Mouse (Mus musculus): ENCODE results near the gene Snrk.
A peak's percentile ranks its signal among the peaks of the same experiment; 100 is the strongest.

The Snrk gene

GRCm38 (mm10) chr9:122109553-122110225 is 7.4 kb upstream of the Snrk start:
- DNase-seq: no peak

- DNase-seq: no peak
Measured at GRCm38 (mm10) chr9:122110508-122110907, 6.6 kb upstream of the Snrk start.

DNA sequence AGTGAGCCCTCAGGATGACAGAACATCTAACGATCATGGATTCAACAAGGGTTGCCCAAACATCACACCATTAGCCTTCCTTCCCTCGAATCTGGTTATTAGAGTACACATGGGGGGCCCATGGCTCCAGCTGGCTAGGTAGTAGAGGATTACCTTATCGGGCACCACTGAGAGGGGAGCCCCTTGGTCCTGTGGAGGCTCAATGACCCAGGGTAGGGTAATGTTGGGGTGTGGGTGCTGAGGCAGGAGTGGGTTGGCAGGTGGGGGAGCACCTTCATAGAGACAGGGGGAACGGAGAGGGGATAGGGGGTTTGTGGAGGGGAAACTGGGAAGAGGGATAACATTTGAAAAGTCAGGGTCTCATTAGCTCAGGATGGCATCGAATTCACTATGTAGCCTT is 6.1 kb upstream of the Snrk start:
- DNase-seq: no peak

DNA sequence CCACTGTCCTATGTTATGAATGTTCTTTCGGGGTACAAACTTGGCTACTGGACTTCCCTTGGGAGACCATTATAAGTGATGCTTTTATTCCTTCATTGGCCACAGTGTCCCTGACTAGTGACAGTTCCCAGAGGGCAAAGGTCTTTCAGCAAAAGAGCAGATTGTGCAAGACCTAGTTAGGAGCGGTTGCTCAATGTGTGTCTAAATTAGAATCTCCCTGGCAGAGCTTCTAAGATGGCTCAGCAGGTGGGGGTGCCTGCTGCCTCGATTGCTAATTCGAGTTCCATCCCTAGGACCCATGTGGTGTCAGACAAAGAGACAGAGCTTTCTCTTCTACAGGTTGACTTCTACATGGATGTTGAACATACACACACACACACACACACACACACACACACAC is 1.5 kb upstream of the Snrk start:
- no peak for DNase-seq

DNA sequence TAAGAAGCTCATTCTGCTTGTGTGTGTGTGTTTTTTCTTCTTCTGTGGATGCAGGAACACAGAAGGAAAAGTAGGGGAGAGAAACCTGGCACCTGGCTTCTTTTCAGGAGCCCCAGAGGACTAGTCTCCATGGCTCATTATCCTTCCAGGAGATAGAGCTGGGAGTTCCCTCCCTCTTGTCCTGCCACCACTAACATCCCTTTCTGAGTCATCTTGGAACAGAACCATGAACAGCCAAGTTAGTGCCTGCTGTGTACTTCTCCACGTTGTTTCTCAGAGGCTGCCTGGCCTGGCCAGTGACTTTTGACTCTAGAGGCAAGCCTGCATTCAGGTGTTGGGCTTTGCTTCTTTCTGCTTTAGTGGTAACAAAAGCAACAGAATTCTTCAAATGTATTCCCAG is 707 bp upstream of the Snrk start:
- DNase-seq: no peak

DNA sequence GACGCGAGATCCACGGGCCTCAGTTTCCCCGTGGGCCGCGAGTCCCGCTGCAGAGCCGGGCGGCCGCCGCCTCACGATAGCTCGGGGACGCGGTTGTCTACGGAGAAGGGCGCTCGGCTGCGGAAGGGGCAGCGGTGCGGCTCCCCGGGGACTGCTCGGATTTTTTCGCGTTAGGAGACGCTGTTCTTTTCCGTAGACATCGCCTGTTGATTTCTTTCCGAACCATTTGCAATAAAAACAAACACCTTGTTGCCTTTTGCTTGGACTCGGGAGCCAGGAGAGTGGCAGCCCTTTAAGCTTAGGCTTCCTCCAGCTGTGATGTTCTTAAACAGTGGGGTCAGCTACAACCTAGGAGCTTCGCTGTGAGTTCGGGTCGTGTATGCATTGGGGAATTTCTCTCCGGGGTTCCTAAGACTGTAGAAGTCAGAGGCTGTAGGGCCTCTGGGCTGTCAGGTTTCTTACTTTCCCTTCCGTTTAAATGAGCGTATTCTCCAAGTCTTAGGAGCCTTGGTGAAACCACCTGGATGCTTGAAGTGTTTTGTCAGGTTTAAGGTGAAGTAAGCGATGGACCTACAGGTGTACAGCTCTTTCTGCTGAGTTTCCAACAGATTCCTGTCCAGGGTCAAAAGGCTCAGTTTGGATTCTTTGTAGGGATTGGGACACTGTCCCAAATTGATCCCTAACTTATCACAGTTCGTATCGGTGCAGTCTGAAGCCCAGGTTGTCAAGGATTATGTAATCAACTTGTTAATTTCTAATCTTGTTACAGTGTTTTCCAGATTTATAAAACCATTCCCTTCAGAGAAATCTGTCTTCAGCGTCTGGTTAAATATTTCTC is 845 bp downstream of the Snrk start:
- peak; percentile 58 for DNase-seq

DNA sequence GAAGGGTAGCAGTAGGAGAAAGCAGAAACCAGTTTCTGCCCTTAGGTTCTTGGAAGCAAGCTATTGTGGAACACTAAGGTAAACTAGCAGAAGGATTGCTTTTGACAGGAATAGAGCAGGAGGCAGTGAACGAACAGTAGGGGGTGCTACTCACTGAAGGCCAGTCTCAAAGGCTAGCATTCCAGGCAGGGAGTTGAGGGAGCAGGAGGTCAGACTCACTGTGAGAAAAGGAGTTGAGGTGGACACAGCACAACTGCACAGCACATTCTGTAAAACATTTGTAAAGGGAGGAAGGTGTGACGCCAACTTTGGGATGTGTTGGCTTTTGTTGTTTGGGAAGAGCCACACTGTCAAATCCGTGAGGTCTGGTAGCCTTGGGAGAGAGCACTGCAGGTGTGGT is 3.0 kb downstream of the Snrk start:
- DNase-seq: peak; percentile 53

DNA sequence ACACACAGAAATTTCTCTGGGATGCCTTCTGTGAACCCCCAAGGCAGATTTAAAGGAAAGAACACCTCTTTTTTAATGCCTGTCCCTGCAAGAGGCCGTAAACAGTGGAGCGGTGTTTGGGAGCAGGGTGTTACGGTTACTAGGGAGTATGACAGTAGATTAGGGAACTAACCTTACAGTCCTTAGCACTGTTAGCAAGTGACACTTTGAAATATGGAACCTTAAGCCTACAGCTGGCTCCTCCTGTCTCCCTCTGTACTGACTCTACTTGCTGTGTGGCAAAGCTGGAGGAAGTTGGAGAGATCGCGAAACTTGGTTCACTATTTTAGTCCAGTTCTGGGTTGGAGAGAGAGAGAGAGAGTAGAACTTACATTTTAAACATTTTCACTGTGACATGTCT is 5.0 kb downstream of the Snrk start:
- no peak for DNase-seq

GRCm38 (mm10) chr9:122123181-122123580 is 6.1 kb downstream of the Snrk start:
- no peak for DNase-seq

DNA sequence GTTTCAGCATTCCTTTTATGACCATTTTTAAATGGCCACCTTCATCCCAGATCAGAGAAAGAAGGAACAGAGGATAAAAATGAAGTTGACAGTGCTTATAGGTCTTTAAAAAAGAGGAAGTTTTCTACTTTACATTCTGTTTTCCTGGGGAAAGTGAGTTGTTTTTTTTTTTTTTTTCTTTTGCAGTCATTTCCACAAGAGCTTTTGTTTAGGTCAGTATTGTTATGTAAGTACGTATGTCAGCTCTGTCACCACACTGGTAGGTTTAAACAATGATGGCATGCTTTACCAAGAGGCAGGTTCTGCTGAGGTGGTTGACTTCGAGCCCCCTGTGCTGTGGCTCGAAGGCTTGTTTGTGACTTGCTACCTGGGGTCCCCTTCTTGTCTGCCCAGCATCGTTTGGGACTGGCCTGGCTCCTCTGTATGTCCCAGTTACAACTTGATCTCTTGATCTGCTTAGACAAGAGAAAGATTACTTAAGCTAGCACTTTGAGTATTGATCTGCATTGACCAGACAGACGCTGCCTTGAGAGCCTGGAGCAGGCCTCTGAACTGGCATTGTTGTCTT is 8.7 kb downstream of the Snrk start:
- DNase-seq: no peak

GRCm38 (mm10) chr9:122126790-122127189 is 9.7 kb downstream of the Snrk start:
- DNase-seq: no peak

GRCm38 (mm10) chr9:122127271-122127785 is 10.3 kb downstream of the Snrk start:
- DNase-seq: no peak

DNA sequence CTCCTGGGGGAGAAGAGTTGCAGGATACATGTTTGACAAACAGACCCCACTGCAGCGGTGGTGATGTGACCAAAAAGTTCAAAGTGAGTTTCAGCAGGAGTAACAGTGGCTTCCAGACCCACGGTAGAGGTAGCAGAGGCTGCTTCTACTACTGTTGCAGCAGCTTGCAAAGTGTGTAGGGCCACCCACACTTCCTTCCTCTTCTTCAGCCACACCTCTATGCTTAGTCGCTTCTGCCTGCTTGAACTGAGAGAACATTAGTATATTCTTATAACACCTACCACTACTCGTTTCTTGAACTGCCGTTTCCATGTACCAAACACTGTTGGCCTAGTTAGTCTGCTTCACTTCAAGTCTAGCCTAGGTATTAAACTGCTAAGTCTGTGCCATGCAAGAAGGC is 11.6 kb downstream of the Snrk start:
- DNase-seq: peak; percentile 63

DNA sequence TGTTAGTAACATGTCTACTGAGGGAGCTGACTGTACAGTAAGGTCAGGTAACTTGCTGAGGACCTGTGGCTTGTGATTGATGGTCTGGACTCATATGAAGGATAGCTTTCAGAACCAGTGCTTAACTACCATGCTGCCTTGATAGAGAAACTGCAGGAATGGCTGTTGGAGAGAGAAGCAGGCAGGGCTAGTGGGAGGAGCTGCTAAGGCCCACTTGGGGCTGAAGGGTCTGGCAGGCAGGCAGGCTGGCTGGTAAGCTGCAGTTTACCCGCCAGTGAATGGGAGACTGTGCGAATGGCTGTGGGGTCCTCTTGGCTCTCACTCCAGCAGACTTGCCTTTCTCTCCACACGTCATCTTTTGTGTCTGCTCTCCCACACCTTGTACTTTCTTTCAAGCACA is 13.6 kb downstream of the Snrk start:
- DNase-seq: no peak

DNA sequence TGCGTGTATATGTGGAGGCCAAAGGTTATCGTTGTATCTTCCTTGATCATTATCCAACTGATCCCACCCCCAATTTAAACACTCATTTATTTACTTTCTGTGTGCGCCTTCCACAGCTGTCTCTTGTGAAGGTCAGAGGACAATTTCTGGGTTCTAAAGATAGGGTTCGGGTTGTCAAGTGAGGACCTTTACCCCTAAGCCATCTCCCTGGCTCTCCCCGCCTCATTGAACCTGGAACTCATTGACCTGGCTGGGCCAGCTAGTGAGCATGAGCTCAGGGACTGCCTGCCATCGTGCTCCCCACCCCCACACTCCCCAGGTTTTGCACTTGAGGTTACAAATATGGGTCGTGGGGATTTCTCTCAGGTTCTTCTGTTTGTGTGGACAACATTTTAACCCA is 15.1 kb downstream of the Snrk start:
- DNase-seq: no peak

GRCm38 (mm10) chr9:122135095-122135884 is 18.2 kb downstream of the Snrk start:
- no peak for DNase-seq

DNA sequence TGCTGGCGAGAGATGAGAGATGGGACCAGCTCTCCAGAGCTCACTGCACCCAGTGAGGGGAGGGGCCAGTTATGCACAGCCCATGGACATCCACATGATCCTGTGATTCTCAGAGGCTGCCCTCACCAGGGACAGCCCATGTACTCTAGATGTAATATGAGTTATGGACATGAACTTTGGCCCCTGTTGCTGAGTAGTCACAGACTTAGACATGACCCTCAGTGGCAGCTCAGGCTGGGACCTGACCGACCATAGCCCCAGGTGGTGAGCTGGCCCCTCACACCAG is 18.8 kb downstream of the Snrk start:
- DNase-seq: no peak

GRCm38 (mm10) chr9:122137960-122138359 is 20.9 kb downstream of the Snrk start:
- DNase-seq: no peak

DNA sequence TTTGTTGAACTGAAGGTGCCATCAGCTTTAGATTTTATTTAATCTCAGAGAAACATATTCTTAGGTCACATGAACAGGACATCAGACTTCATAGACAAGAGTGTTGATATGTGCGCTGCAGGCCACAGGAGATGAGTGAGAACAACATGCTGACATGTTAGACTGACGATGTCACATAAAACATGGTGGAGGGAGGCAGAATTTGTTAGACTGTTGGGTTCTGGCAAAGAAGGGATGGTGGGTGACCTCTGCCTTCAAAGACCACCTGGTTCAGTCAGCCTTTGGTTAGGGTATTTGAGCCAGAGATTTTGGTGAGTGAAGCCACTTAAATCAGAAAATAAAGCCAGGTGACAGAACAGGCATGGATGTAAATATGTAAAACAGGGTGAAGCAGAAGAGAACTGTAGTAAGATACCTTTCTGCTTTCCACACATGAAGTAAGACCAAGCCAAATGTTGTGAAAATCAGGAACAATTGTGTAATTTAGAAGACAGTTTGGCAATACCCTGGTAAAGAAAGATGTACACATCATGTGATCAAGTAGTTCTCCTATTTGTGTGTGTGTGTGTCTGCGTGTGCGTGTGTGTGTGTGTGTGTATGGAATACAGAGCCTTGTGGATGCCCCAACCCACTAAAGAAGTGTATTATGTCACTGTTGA is 21.4 kb downstream of the Snrk start:
- no peak for DNase-seq

DNA sequence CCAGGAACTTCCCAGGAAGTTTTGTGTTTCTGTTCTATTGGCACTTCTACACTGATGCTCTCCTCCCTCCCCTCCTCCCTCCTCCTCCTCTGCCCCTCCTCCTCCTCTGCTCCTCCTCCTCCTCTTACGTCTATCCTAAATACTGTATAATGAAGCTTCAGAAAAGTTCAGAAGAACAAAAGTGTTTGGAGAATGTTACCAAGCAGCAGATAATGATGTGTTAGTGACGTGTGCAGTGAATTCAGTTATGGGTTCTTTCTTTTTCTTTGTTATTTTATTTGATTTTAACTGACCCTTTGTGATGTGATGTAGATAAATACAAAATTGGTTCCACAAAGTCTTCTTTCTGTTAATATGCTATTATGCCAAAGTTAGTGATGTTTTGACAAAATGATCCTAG is 22.2 kb downstream of the Snrk start:
- no peak for DNase-seq

DNA sequence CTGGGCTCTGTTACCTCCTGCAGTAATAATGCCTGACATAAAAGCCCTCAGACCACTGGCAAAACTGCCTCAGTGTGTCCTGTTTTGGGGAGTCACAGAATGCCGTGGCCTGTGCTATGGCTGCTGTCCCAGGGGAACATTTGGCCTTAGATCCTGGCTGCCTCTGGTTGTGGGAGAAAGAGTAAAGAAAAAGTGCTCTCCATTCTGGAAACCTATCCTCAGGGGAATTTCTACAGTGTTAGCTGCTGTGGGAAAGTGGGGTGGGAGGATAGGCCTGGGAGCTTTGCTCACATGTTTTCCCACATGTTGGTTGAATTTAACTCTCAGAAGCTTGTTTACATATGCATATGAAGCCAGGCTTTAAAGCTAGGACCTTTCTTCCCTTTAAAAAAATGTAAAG is 26.2 kb downstream of the Snrk start:
- no peak for DNase-seq

- DNase-seq: no peak
Measured at GRCm38 (mm10) chr9:122144776-122145175, 27.7 kb downstream of the Snrk start.

DNA sequence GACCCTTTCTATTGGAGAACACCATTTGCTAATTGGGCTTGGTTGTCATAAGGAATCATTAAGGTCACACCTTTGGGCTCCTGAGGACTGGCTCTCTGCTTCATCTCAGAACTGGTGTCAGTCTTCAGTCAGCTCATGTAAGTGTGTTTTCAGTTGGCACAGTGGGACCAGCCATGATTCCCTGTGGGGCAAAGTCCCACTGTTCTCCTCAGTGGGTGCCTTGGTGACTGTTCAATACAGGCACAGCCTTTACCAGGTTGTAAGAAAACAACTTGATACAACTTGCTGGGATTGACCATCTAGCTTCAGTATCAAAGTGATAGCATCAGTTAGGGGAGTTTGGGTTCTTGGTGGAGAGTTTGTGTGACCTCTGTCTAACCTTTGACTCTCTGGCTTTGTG is 28.6 kb downstream of the Snrk start:
- no peak for DNase-seq
